Mouse (Mus musculus): ENCODE results near the gene Gm42957. TPM values are rescaled to one million over a fixed set of nuclear protein-coding genes. Genes with fewer than 3 reads are reported as not detected.

The Gm42957 gene
- polyA plus RNA-seq, 1 experiment = 0.01 TPM

GRCm38 (mm10) chr3:96669727-96670468 is 34.6 kb downstream of the Gm42957 start, which contains the start of gene Ankrd35:
Ankrd35 (plus strand) TSS chr3:96670131.
- Histone ChIP-seq H3ac (ENCODE audit: control insufficient read depth, insufficient read length, low read depth) (no peak within 1 kb of the TSS), H3K4me3 (ENCODE audit: insufficient read depth, poor library complexity, severe bottlenecking) (no peak within 1 kb of the TSS), H3K79me2 (ENCODE audit: control insufficient read depth, insufficient read depth) (no peaks in the 10 kb centered on the region), H3K27me3 (ENCODE audit: control insufficient read depth, insufficient read depth, insufficient read length) (no peaks in the 10 kb centered on the region), H3K36me3 (ENCODE audit: control insufficient read depth, insufficient read depth) (no peaks in the 10 kb centered on the region), H3K79me3 (ENCODE audit: low read depth) (no peaks in the 10 kb centered on the region)
- TF ChIP-seq MYOD1 (IDR thresholded peaks at IDR 0.05; ENCODE audit: control insufficient read depth, insufficient read length, low read depth) = no peak
- no peak for TF ChIP-seq MAX (IDR thresholded peaks at IDR 0.05)
- no peak for TF ChIP-seq USF1 (IDR thresholded peaks at IDR 0.05; ENCODE audit: low read depth)
- no peak for TF ChIP-seq CTCF (IDR thresholded peaks at IDR 0.05; ENCODE audit: control insufficient read depth, insufficient read depth, insufficient read length)
- TF ChIP-seq MYOG (IDR thresholded peaks at IDR 0.05; ENCODE audit: control insufficient read depth, extremely low read depth, insufficient read length) = no peak
- TF ChIP-seq CEBPB (IDR thresholded peaks at IDR 0.05; ENCODE audit: low read depth) = no peak
- no peak for TF ChIP-seq FOSL1 (IDR thresholded peaks at IDR 0.05; ENCODE audit: insufficient read depth, low read length, poor library complexity, severe bottlenecking)

- Histone ChIP-seq H3K27me3 (ENCODE audit: control insufficient read depth, insufficient read depth, insufficient read length) (no peaks in the 10 kb centered on the region), H3K36me3 (ENCODE audit: control insufficient read depth, insufficient read depth) (no peaks in the 10 kb centered on the region), H3K4me3 (ENCODE audit: insufficient read depth, poor library complexity, severe bottlenecking) (no peak overlapping the region), H3K79me2 (ENCODE audit: control insufficient read depth, insufficient read depth) (no peaks in the 10 kb centered on the region), H3K79me3 (ENCODE audit: low read depth) (no peaks in the 10 kb centered on the region), H3ac (ENCODE audit: control insufficient read depth, insufficient read length, low read depth) (no peak overlapping the region)
- TF ChIP-seq USF1 (IDR thresholded peaks at IDR 0.05; ENCODE audit: low read depth) = no peak
- no peak for TF ChIP-seq MYOD1 (IDR thresholded peaks at IDR 0.05; ENCODE audit: control insufficient read depth, insufficient read length, low read depth)
- no peak for TF ChIP-seq MYOG (IDR thresholded peaks at IDR 0.05; ENCODE audit: control insufficient read depth, extremely low read depth, insufficient read length)
- TF ChIP-seq FOSL1 (IDR thresholded peaks at IDR 0.05; ENCODE audit: insufficient read depth, low read length, poor library complexity, severe bottlenecking) = no peak
- no peak for TF ChIP-seq CTCF (IDR thresholded peaks at IDR 0.05; ENCODE audit: control insufficient read depth, insufficient read depth, insufficient read length)
- no peak for TF ChIP-seq CEBPB (IDR thresholded peaks at IDR 0.05; ENCODE audit: low read depth)
- TF ChIP-seq MAX (IDR thresholded peaks at IDR 0.05) = no peak
Observed at GRCm38 (mm10) chr3:96671519-96671918, 36.2 kb downstream of the Gm42957 start.

- Histone ChIP-seq H3ac (ENCODE audit: control insufficient read depth, insufficient read length, low read depth) (no peak overlapping the region), H3K79me3 (ENCODE audit: low read depth) (no peaks in the 10 kb centered on the region), H3K27me3 (ENCODE audit: control insufficient read depth, insufficient read depth, insufficient read length) (no peaks in the 10 kb centered on the region), H3K79me2 (ENCODE audit: control insufficient read depth, insufficient read depth) (no peaks in the 10 kb centered on the region), H3K4me3 (ENCODE audit: insufficient read depth, poor library complexity, severe bottlenecking) (no peak overlapping the region), H3K36me3 (ENCODE audit: control insufficient read depth, insufficient read depth) (no peaks in the 10 kb centered on the region)
- no peak for TF ChIP-seq MAX (IDR thresholded peaks at IDR 0.05)
- no peak for TF ChIP-seq CTCF (IDR thresholded peaks at IDR 0.05; ENCODE audit: control insufficient read depth, insufficient read depth, insufficient read length)
- TF ChIP-seq CEBPB (IDR thresholded peaks at IDR 0.05; ENCODE audit: low read depth) = no peak
- TF ChIP-seq FOSL1 (IDR thresholded peaks at IDR 0.05; ENCODE audit: insufficient read depth, low read length, poor library complexity, severe bottlenecking) = no peak
- no peak for TF ChIP-seq USF1 (IDR thresholded peaks at IDR 0.05; ENCODE audit: low read depth)
- TF ChIP-seq MYOG (IDR thresholded peaks at IDR 0.05; ENCODE audit: control insufficient read depth, extremely low read depth, insufficient read length) = no peak
- no peak for TF ChIP-seq MYOD1 (IDR thresholded peaks at IDR 0.05; ENCODE audit: control insufficient read depth, insufficient read length, low read depth)
Observed at GRCm38 (mm10) chr3:96673514-96673913, 38.2 kb downstream of the Gm42957 start.

- H3K4me3 ChIP-seq (ENCODE audit: insufficient read depth, poor library complexity, severe bottlenecking) = no peak overlapping the region
Observed at GRCm38 (mm10) chr3:96674442-96674841, 39.2 kb downstream of the Gm42957 start.

GRCm38 (mm10) chr3:96675171-96675570 is 39.9 kb downstream of the Gm42957 start:
- TF ChIP-seq USF1 (IDR thresholded peaks at IDR 0.05; ENCODE audit: low read depth) = no peak
- no peak for TF ChIP-seq CEBPB (IDR thresholded peaks at IDR 0.05; ENCODE audit: low read depth)
- no peak for TF ChIP-seq MYOD1 (IDR thresholded peaks at IDR 0.05; ENCODE audit: control insufficient read depth, insufficient read length, low read depth)
- no peak for TF ChIP-seq FOSL1 (IDR thresholded peaks at IDR 0.05; ENCODE audit: insufficient read depth, low read length, poor library complexity, severe bottlenecking)
- no peak for TF ChIP-seq CTCF (IDR thresholded peaks at IDR 0.05; ENCODE audit: control insufficient read depth, insufficient read depth, insufficient read length)
- TF ChIP-seq MYOG (IDR thresholded peaks at IDR 0.05; ENCODE audit: control insufficient read depth, extremely low read depth, insufficient read length) = no peak
- TF ChIP-seq MAX (IDR thresholded peaks at IDR 0.05) = no peak
- no peaks in the 10 kb centered on the region for H3K79me2 ChIP-seq (ENCODE audit: control insufficient read depth, insufficient read depth)

More at GRCm38 (mm10) chr3:96674442-96674841, 39.2 kb downstream of the Gm42957 start:
- peak; percentile 30 for TF ChIP-seq MYOD1 (IDR thresholded peaks at IDR 0.05; ENCODE audit: control insufficient read depth, insufficient read length, low read depth)
- no peak for TF ChIP-seq USF1 (IDR thresholded peaks at IDR 0.05; ENCODE audit: low read depth)
- Histone ChIP-seq H3K27me3 (ENCODE audit: control insufficient read depth, insufficient read depth, insufficient read length) (no peaks in the 10 kb centered on the region), H3K36me3 (ENCODE audit: control insufficient read depth, insufficient read depth) (no peaks in the 10 kb centered on the region), H3K79me3 (ENCODE audit: low read depth) (no peaks in the 10 kb centered on the region), H3ac (ENCODE audit: control insufficient read depth, insufficient read length, low read depth) (no peak overlapping the region), H3K79me2 (ENCODE audit: control insufficient read depth, insufficient read depth) (no peaks in the 10 kb centered on the region)

More at GRCm38 (mm10) chr3:96675171-96675570, 39.9 kb downstream of the Gm42957 start:
- H3ac ChIP-seq (ENCODE audit: control insufficient read depth, insufficient read length, low read depth) = no peak overlapping the region
- no peaks in the 10 kb centered on the region for H3K27me3 ChIP-seq (ENCODE audit: control insufficient read depth, insufficient read depth, insufficient read length)
- H3K4me3 ChIP-seq (ENCODE audit: insufficient read depth, poor library complexity, severe bottlenecking) = no peak overlapping the region
- H3K79me3 ChIP-seq (ENCODE audit: low read depth) = no peaks in the 10 kb centered on the region
- H3K36me3 ChIP-seq (ENCODE audit: control insufficient read depth, insufficient read depth) = no peaks in the 10 kb centered on the region
